Mouse (Mus musculus) kidney, adult 11 months (tissue): ENCODE measurements at regions not wholly inside any gene's neighbourhood (a gene's known extent, or its start where the extent isn't known, plus 50 kb on each side); places are given as distances from the start of the nearest gene placed in this dataset.

ENCODE experiments used
- DNase-seq: peaks from one replicate; pipeline ENCODE4 v3.0.0; 2022

GRCm38 (mm10) chr14:76821484-76821883 is 215.1 kb upstream of the Ccdc122 start:
- no peak for DNase-seq

GRCm38 (mm10) chr14:76820989-76821388 is 215.6 kb upstream of the Ccdc122 start:
- DNase-seq = no peak

- peak; percentile 93 for DNase-seq
These were observed 216.9 kb upstream of the Ccdc122 start for GRCm38 (mm10) chr14:76819690-76820089.

- DNase-seq = peak; percentile 20
These were observed 218.1 kb upstream of the Ccdc122 start for GRCm38 (mm10) chr14:76818256-76819010.

GRCm38 (mm10) chr14:76817189-76817772 is 219.3 kb upstream of the Ccdc122 start:
- DNase-seq = peak; percentile 86

- DNase-seq = no peak
These were observed 219.9 kb upstream of the Ccdc122 start for GRCm38 (mm10) chr14:76816666-76817065.

- DNase-seq = no peak
These were observed 224.3 kb upstream of the Ccdc122 start for GRCm38 (mm10) chr14:76812155-76812875.

GRCm38 (mm10) chr14:76810697-76811589 is 225.6 kb upstream of the Ccdc122 start:
- no peak for DNase-seq

- DNase-seq = no peak
These were observed 226.5 kb upstream of the Ccdc122 start for GRCm38 (mm10) chr14:76810041-76810440.

GRCm38 (mm10) chr14:76809411-76809810 is 227.2 kb upstream of the Ccdc122 start:
- DNase-seq = no peak

GRCm38 (mm10) chr14:76805151-76805785 is 231.3 kb upstream of the Ccdc122 start:
- peak; percentile 58 for DNase-seq

- no peak for DNase-seq
These were observed 232.0 kb upstream of the Ccdc122 start for GRCm38 (mm10) chr14:76804447-76805150.

- no peak for DNase-seq
These were observed 236.4 kb upstream of the Ccdc122 start for GRCm38 (mm10) chr14:76800181-76800580.

- no peak for DNase-seq
These were observed 236.8 kb upstream of the Ccdc122 start for GRCm38 (mm10) chr14:76799741-76800140.

- DNase-seq = no peak
These were observed 237.6 kb upstream of the Ccdc122 start for GRCm38 (mm10) chr14:76798925-76799428.

- no peak for DNase-seq
These were observed 238.1 kb upstream of the Ccdc122 start for GRCm38 (mm10) chr14:76798488-76798887.

- no peak for DNase-seq
These were observed 239.1 kb upstream of the Ccdc122 start for GRCm38 (mm10) chr14:76797518-76797917.

- no peak for DNase-seq
These were observed 235.3 kb upstream of the Serp2 start for GRCm38 (mm10) chr14:76791811-76792571.

- no peak for DNase-seq
These were observed 232.7 kb upstream of the Serp2 start for GRCm38 (mm10) chr14:76789376-76789775.

GRCm38 (mm10) chr14:76787601-76788000 is 230.9 kb upstream of the Serp2 start:
- DNase-seq = peak; percentile 55

- DNase-seq = no peak
These were observed 229.5 kb upstream of the Serp2 start for GRCm38 (mm10) chr14:76786214-76786613.
